In genomic region chr17:84236781-84237557, GRCm38 (mm10) we compare ENCODE assay signal across 10 mouse cellular contexts. TPM values are rescaled to one million over a fixed set of nuclear protein-coding genes. Genes with fewer than 3 reads are reported as not detected.
DNase-seq lines count a peak whose midpoint lies in the region; ATAC-seq and TF ChIP-seq lines count a peak whose summit lies in the region.
"Had no signal": no experiment of that assay in that cellular context is flagged by ENCODE, and none has a peak within 500 bp of the region (broad histone marks: within the 10 kb centered on the region; RNA-seq: fewer than 3 reads in every experiment).

No protein-coding gene starts in this region.

- H3K9ac ChIP-seq in liver, adult 2 months (ENCODE audit: low read depth, low read length) = no peak overlapping the region
- no peak overlapping the region for H3K9ac ChIP-seq in liver, embryonic 11.5 days (ENCODE audit: low read depth, low read length)
- no peak overlapping the region for H3K9ac ChIP-seq in liver, postnatal 0 days (replicated peaks)

- 63% methylated on average over 7 of the region's 7 CpGs for WGBS in liver, adult 2 months
- 79% methylated on average over 7 of the region's 7 CpGs for WGBS in liver, embryonic 11.5 days
- WGBS in liver, postnatal 0 days (ENCODE audit: insufficient replicate concordance) = 72% methylated on average over 7 of the region's 7 CpGs

- H3K27ac ChIP-seq in liver, adult 2 months (replicated peaks; ENCODE audit: insufficient read depth, low read depth, low read length) = peak overlapping the region; percentile 74
- no peak overlapping the region for H3K27ac ChIP-seq in liver, embryonic 11.5 days (ENCODE audit: low read depth, low read length)
- peak overlapping the region; percentile 66 for H3K27ac ChIP-seq in liver, postnatal 0 days (ENCODE audit: low read depth)
- H3K27ac ChIP-seq: embryonic facial prominence, embryonic 10.5 days had no signal

- peak; percentile 24 to 68 for DNase-seq in adrenal gland, adult (ENCODE audit: inconsistent age in 2 of 2, low spot score in 1 of 2)
- DNase-seq in adrenal gland, adult 18-20 months (ENCODE audit: low spot score in 2 of 2) = no peak
- peak; percentile 43 for DNase-seq in liver, adult 2 months (ENCODE audit: extremely low read depth, low read depth, low spot score)
- DNase-seq in liver, embryonic 11.5 days (ENCODE audit: low spot score) = no peak
- peak; percentile 50 to 52 for DNase-seq in heart, postnatal 10 days
- DNase-seq in liver, postnatal 0 days = no peak
- no peak for DNase-seq in retina, embryonic 14.5 days (ENCODE audit: low spot score)
- no peak for DNase-seq in right cerebral cortex, adult 18-20 months
- DNase-seq: cerebellum, adult 8-10 months had no signal

- ATAC-seq in liver, embryonic 11.5 days (replicated peaks; ENCODE audit: low FRiP score) = no peak
- ATAC-seq in liver, postnatal 0 days = no peak

- TF ChIP-seq EP300 in liver, postnatal 0 days (IDR thresholded peaks at IDR 0.05; ENCODE audit: low read depth) = no peak

- H3K4me2 ChIP-seq in liver, embryonic 11.5 days = no peak overlapping the region
- H3K4me2 ChIP-seq in liver, postnatal 0 days (ENCODE audit: low read depth, low read length) = no peak overlapping the region

- no peaks in the 10 kb centered on the region for H3K79me2 ChIP-seq in liver, adult 2 months (ENCODE audit: control insufficient read depth, insufficient read depth, low read length)

- intact Hi-C loops in heart, postnatal 10 days (cut with DNase I) = no loop called here

- H3K4me3 ChIP-seq in liver, adult 2 months (ENCODE audit: insufficient read depth, low read depth, low read length) = no peak overlapping the region
- H3K4me3 ChIP-seq in liver, embryonic 11.5 days (ENCODE audit: low read depth, low read length) = no peak overlapping the region
- no peak overlapping the region for H3K4me3 ChIP-seq in liver, postnatal 0 days (ENCODE audit: low read depth, low read length)
- H3K4me3 ChIP-seq: embryonic facial prominence, embryonic 10.5 days had no signal

- H3K9me3 ChIP-seq in liver, embryonic 11.5 days (ENCODE audit: control insufficient read depth, low read length) = no peaks in the 10 kb centered on the region
- no peaks in the 10 kb centered on the region for H3K9me3 ChIP-seq in liver, postnatal 0 days (ENCODE audit: low read length)
- H3K9me3 ChIP-seq: embryonic facial prominence, embryonic 10.5 days had no signal

- no peak for TF ChIP-seq POLR2A in liver, adult 2 months (IDR thresholded peaks at IDR 0.05; ENCODE audit: extremely low read depth, insufficient read depth, low read length)

- H3K36me3 ChIP-seq in liver, adult 2 months (ENCODE audit: control insufficient read depth, insufficient read depth, low read length) = no peaks in the 10 kb centered on the region
- peaks cover 2% of the 10 kb centered on the region; the same call in 1 of the 2 replicates for H3K36me3 ChIP-seq in liver, embryonic 11.5 days (ENCODE audit: control insufficient read depth, insufficient read depth, low read length)
- no peaks in the 10 kb centered on the region for H3K36me3 ChIP-seq in liver, postnatal 0 days (replicated peaks; ENCODE audit: insufficient read depth, low read length)

- TF ChIP-seq CTCF in liver, adult 2 months (IDR thresholded peaks at IDR 0.05; ENCODE audit: low read depth, low read length) = no peak
- no peak for TF ChIP-seq CTCF in liver, postnatal 0 days (IDR thresholded peaks at IDR 0.05; ENCODE audit: low read depth)

- no peaks in the 10 kb centered on the region for H3K27me3 ChIP-seq in liver, adult 2 months (ENCODE audit: control insufficient read depth, insufficient read depth, low read length)
- no peaks in the 10 kb centered on the region for H3K27me3 ChIP-seq in liver, embryonic 11.5 days (replicated peaks; ENCODE audit: control insufficient read depth, insufficient read depth, low read length)
- H3K27me3 ChIP-seq in liver, postnatal 0 days (ENCODE audit: insufficient read depth, low read length) = no peaks in the 10 kb centered on the region

- peaks cover 18% of the 10 kb centered on the region for H3K4me1 ChIP-seq in liver, adult 2 months (ENCODE audit: control insufficient read depth, insufficient read depth, low read length)
- H3K4me1 ChIP-seq in liver, embryonic 11.5 days (replicated peaks; ENCODE audit: control insufficient read depth, insufficient read depth, low read length) = peaks cover 16% of the 10 kb centered on the region; the same call in 1 of the 2 replicates
- peaks cover 41% of the 10 kb centered on the region for H3K4me1 ChIP-seq in liver, postnatal 0 days (ENCODE audit: insufficient read depth)

RNA-seq across cellular contexts. Expression of gene Zfp36l2, which starts 49.2 kb away (rescaled TPM):
- 10 to 100 TPM; 51.2 to 89.3 TPM for total RNA-seq in adrenal gland, adult 18-20 months (2021)
- total RNA-seq in liver, adult 2 months (2014; rRNA removed) = 18.7 and 22.3 TPM in 2 replicates
- polyA plus RNA-seq in liver, adult 2 months (2012; rRNA removed) = 17.3 and 26.5 TPM in 2 replicates
- 24.7 and 26.7 TPM in 2 replicates for polyA plus RNA-seq in liver, embryonic 11.5 days (2014; fragmentation: Nextera tagmentation; extraction: Ambion mirVana)
- total RNA-seq in heart, postnatal 10 days (2021) = 10 to 100 TPM; 36.9 to 42.5 TPM
- 7.6 and 7.7 TPM in 2 replicates for polyA plus RNA-seq in liver, postnatal 0 days (2015; fragmentation: Nextera tagmentation; extraction: Ambion mirVana)

Comparison
In these comparisons a context has a peak if more than half of its experiments do, and no peak if none do; other contexts are left out.
1. DNase-seq: peak in adrenal gland, adult (2 of 2), liver, adult 2 months (single experiment) and heart, postnatal 10 days (2 of 2); none in adrenal gland, adult 18-20 months (0 of 2), liver, embryonic 11.5 days (single experiment), liver, postnatal 0 days (single experiment), retina, embryonic 14.5 days (single experiment) and right cerebral cortex, adult 18-20 months (single experiment).